Mouse (Mus musculus) ovary, postnatal 14 days (tissue): ENCODE measurements around the gene Brms1.
"Not testable (repeated sequence)": the region's sequence is repeated elsewhere in the genome, so short reads cannot be mapped to it uniquely, and the experiment has no call there.

ENCODE experiments used
- DNase-seq: peaks from one replicate; pipeline ENCODE4 v3.0.0; 2022; ENCODE audit warnings: low spot score

Gene Brms1

DNA sequence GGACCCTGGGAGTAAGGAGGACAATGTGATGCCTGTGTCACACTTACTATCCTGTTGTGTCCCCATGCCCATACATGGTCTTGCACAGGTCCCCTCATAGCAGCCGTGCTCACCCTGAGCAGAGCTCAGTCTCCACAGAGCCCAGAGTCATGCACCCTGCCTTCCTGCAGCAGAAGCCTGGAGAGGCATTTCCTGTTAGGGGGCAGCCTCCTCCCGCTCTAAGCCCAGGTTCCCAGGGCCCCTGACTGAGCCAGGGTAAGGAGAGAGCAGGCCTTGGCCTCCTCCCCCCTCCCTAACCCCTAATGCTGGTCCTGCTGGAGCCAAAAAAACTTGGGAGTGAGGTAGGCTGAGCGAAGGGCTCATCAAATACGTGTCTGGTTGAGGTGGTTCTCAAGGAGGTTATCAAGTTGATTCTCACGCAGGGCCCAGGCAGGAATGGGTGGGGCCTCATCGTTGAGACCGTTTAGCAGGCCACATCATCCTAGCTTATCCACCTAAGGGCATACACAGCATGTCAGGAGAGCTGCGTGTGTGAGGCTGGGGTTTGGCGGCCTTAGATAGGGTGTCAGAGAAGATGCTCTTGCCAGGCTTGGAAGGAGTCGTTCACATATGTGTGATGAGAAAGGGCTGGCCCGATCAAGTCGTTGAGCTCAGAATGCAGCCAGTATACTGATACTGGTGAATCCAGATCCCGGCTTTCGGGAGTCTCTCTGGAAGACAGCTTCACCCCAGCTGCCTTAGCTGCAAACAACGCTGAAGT is 26.1 kb downstream of the Brms1 start:
- no peak for DNase-seq

DNA sequence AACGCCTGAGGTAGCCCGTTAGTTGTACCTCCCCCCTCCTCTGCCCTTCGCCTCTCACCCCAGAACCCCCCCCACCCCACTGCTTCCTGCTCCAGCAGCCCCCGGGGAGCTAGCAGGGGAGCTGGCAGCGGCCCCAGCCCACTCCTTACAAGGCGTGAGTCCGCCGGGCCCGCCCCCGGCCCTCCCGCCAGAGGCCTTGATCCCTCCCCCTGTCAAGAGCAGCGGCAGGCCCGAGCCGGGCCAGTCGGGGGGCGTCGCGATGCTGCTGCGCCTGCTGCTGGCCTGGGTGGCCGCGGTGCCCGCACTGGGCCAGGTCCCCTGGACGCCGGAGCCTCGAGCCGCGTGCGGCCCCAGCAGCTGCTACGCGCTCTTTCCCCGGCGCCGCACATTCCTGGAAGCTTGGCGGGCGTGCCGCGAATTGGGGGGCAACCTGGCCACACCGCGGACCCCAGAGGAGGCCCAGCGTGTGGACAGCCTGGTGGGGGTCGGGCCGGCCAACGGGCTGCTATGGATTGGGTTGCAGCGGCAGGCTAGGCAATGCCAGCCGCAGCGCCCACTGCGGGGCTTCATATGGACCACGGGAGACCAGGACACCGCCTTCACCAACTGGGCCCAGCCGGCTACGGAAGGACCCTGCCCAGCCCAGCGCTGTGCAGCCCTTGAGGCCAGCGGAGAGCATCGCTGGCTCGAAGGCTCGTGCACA is 26.9 kb downstream of the Brms1 start, which contains the start of gene Cd248:
Cd248 (plus strand) TSS at position 212 of the 703 bp plus-strand sequence.
- peak; percentile 69 for DNase-seq

DNA sequence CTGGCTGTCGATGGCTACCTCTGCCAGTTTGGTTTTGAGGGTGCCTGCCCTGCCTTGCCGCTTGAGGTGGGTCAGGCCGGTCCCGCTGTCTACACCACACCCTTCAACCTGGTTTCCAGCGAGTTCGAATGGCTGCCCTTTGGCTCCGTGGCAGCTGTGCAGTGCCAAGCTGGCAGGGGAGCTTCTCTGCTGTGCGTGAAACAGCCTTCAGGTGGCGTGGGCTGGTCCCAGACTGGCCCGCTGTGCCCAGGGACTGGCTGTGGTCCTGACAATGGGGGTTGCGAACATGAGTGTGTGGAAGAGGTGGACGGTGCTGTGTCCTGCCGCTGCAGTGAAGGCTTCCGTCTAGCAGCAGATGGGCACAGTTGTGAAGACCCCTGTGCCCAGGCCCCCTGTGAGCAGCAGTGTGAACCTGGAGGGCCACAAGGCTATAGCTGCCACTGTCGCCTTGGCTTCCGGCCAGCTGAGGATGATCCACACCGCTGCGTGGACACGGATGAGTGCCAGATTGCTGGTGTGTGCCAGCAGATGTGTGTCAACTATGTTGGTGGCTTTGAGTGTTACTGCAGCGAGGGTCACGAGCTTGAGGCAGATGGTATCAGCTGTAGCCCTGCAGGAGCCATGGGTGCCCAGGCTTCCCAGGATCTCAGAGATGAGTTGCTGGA is 27.5 kb downstream of the Brms1 start:
- no peak for DNase-seq

DNA sequence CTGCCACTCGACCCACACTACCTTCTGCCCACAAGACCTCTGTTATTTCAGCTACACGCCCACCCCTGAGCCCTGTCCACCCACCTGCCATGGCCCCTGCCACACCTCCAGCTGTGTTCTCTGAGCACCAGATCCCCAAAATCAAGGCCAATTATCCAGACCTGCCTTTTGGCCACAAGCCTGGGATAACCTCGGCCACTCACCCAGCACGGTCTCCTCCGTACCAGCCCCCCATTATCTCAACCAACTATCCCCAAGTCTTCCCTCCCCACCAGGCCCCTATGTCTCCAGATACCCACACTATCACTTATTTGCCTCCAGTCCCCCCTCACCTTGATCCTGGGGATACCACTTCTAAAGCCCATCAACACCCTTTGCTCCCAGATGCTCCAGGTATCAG is 28.3 kb downstream of the Brms1 start:
- DNase-seq, result no peak

DNA sequence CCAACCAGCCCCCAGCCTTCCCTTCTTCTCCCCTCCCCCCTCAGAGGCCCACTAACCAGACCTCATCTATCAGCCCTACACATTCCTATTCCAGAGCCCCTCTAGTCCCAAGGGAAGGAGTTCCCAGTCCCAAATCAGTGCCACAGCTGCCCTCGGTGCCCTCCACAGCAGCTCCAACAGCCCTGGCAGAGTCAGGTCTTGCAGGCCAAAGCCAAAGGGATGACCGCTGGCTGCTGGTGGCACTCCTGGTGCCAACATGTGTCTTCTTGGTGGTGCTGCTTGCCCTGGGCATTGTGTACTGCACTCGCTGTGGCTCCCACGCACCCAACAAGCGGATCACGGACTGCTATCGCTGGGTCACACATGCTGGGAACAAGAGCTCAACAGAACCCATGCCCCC is 28.8 kb downstream of the Brms1 start:
- DNase-seq, result no peak

DNA sequence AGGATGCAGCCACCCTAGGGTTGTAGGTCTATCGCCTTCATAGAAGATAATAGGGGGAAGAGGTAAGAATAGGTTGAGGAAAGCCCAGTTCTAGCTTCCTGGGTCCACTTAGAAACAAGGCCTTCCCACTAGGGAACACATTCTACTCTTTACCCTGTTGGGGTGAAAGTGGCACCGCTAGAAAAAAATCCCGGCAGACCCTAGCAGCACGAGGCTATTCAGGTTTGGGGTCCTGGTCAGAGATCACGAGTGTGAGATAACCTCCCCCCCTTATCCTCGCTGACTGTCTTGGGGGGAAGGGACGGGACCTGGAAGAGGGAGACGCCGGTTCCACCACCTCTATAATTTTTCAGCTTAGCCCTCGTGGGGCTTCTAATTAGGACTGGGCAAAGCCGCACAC is 29.9 kb downstream of the Brms1 start:
- DNase-seq, result no peak

DNA sequence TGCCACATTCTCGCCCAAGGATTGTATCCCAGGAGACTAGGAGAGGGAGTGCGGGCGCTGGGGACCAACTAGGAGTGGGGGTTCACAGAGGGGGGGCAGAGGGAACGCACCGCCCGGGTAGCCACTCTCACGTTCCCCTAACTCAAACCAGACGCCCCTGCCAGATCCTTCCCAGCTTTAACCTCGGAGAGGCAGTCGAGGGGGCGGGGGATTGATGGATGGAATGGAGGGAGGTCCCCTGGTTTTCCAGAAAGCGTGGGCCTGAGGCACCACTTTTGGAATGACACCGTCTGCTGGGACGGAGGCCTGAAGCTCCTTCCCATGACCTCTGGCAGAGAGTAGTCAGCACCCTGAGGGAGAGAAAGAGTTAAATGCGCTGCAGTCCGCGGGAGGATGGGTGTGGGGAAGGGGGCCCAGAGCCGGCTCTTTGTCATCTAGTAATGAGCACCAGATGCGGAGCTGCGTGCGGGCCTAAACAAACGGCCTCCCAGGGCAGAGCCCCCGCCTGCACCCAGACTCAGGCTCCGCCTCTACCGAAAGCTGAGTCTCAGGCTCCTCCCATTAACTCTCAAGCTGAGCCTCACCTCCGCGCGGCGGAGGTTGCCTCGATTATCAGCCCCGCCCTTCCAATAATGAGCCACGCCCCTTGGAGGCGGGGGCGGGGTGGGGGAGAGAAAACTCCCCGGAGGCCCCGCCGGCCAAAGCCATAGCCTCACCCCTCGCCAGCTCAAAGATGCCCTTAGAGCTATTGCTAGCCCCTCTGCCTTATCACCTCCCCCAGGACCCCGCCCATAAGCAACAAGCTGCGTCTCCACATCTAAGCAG is 30.6 kb downstream of the Brms1 start:
- peak; percentile 78 for DNase-seq

DNA sequence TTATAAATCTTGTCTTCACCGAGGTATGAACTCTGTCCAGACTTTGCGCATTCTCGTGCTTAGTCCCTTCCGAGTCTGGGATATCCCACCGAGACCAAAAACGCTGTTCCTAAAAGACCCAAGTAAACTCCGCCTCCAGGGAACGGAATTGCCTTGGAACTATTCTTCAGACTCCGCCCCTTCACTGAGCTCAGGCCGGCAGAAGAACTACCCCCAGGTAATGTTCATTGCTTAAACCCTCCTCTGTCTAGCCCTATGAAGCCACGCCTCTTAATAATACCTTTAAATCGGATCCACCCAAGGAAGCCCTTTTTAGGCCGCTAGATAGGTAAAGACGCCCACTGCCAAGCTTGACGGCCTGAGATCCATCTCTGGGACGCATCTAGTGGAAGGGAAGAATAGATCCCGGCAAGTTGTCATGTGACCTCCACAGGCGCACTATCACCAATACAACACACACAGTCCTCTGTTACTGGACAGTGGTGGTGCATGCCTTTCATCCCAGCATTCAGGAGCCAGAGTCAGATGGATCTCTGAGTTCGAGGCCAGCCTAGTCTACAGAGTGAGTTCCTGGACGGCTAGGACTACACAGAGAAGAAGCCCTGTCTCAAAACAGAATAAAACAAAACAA is 31.4 kb downstream of the Brms1 start:
- DNase-seq, result no peak

DNA sequence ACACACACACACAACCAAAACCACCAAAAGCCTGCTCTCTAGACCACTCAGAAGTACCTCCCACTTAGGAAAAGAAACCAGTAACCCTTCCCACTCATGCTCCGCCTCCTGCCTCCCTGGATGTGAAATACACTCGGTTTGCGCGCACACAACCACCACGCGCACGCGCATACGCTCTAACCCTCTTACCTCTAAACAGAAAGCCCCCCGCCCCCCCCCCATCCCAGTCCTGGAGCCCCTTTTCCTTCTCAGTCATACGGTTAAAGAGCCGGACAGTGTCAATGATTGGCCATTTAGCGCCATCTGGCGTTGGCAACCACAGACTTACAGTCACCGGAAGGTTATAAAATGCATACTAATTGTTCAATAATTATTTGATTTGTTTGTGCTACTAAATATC is 31.9 kb downstream of the Brms1 start:
- peak; percentile 45 for DNase-seq

DNA sequence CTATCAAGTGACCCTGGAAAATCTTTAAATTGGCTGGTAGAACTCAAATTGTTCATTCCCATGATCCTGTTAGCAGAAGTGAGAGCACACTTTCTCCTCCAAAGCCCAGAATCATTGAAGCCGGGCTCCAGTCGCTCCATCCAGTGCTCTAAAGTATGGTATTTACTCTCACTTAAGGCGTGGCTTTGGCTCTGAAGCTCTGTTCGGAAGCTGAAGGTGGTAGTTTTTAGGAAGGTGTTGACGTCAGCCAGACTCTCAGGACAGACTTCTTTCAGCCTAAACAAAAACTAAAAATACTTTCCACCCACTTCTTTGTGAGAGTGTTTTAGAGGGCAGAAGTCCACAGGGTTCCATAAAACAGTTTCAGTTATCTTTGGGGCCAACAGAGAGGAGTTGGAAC is 32.4 kb downstream of the Brms1 start:
- no peak for DNase-seq

DNA sequence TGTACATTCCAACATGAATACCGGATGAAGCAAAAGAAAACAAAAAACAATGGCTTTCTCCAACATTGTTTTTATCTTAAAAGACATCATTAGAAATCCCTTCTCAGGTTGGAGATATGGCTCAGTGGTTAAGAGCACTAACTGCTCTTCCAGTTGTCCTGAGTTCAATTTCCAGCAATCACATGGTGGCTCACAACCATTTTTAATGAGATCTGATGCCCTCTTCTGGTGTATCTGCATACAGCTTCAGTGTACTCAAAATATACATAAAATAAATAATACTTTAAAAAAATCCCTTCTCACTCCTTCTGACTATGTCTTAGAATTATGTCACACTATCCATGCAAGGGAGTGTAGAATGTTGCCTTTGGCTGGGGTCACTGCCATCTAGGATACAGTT is 38.1 kb downstream of the Brms1 start:
- no peak for DNase-seq

DNA sequence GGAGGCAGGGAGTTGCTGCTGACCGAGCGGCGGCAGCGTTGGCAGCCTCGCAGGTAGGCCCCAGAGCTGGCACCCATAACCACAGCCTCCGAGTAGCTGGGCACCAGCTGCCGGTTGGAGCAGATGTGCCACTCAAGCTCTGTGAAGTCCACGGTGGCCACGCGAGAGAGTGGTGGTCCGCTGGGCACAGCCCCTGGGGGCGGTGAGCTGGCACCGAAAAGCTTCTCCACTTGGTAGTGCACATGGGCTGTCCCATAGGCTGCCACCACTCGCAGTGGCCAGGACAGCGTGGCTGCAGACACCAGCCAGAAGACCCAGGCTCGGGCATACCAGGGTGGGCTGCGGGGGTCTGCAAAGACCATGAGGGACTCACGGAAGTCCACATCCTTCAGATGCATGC is 40.9 kb downstream of the Brms1 start:
- DNase-seq, result no peak

DNA sequence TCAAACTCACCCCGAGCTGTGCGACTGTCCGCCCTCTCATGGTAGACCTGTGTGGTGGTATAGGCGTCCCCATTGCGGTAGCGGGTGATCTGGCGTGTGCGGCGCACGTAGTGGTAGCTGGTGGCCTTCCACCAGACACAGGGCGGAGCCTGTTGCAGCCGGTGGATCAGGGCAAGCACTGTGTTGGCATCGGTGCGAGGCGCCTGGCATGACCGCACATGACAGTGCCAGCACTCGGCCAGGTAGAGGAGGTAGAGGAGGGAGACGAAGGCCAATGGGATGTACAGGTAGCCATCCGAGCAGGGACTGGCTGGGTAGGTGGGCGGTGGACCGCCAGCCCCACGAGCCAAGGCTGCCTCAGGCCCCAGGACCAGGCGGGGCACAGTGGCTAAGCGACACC is 41.4 kb downstream of the Brms1 start:
- DNase-seq, result no peak

DNA sequence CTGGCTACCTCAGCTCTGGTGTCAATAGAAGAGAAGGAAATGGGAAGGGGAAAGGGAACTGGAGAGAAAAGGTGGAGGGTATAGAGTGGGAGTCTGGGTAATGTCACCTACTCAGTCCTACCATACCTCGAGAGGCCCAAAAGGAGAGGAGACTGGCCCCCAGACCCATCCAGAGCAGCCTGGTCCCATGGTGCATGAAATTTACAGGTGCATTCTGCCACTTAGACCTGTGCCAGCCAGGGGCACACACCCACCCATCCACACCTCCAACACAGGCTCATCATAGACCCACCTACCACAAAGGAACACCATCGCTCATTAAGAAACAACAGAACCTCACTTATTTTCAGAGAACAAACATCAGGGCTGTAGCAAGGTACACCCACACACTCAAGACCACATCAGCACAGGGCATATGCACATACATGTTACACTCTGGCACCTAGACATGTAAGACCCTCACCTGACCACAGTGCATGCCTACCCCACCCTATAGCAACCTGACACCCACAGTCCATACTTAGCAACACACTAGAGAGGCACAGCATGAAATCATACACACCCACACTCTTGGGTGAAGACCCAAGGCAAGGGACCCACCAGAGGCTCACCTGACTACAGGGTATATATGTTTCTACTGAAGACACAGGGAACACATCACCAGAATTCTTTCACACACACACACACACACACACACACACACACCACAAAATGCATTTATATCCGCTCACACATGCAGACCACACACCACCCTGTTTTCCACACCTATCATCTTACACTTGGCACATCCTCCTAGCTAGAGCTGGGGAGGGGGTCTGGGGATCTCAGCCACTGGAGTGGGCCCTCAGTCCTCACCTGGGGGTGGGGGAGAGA is 43.0 kb downstream of the Brms1 start:
- no peak for DNase-seq

DNA sequence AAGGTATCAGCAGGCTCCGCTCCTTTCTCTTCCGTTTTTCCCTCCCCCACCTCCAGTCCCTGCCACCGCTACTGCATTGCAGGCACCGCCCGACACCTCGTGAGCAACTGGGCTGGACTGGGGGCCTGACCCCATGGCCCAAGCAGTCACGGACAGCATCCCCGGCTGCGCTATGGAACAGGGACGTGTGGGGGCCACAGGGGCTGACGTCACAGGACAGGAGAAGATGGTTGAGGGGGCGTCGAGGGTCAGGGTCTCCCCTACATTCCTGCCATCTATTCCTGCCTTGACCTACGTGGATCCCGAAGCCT is 43.6 kb downstream of the Brms1 start:
- no peak for DNase-seq

DNA sequence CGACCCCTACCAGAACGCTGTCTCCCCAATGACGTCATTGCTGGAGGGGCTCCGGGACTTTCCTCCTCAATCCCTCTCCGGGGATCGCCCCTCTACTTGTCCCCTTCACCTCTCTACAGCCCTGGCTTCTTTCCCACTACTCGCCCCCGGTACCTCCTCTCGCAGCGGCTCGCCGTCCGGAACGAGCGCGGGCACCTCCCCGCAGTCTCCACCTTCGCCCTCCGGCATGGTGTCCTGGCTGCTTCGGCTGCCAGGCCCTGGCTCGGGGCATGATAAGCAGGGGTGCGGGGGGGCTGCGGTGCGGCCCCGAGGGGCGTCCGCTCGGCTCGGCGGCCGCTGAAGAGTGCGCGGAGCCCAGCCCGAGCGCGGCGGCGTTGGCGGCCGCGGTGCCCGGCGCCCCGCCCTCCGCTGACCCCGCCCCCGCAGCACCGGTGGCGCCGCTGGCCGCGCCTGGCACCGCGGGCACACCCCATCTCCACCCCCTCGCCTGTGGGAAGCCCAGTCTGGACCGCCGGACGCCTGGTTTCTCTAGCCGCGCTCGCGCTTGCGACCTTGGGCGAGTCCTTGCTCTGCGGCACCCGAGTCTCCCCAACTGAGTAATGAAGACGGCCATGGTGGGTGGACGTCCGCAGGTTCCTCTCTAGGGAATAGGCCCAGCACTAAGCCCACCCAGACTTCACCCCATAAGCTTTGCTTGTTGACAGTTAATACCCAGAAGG is 44.1 kb downstream of the Brms1 start, which contains the start of gene Tmem151a:
Tmem151a (minus strand) TSS at position 387 of the 719 bp plus-strand sequence.
- no peak for DNase-seq

DNA sequence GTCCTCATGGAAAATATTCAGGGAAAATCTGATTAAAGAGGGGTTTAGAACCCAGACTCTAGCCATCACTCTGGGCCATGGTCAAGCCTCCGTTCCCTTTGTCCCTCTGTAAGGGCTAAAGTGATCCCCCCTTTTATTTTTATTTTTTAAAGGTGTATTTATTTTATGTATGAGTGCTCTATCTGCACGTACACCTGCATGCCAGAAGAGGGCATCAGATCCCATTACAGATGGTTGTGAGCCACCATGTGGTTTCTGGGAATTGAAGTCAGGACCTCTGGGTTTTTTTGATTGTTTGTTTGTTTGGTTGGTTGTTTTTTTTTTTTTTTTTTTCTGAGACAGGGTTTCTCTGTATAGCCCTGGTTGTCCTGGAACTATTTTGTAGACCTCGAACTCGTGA is 45.4 kb downstream of the Brms1 start:
- DNase-seq, result not testable (repeated sequence)

DNA sequence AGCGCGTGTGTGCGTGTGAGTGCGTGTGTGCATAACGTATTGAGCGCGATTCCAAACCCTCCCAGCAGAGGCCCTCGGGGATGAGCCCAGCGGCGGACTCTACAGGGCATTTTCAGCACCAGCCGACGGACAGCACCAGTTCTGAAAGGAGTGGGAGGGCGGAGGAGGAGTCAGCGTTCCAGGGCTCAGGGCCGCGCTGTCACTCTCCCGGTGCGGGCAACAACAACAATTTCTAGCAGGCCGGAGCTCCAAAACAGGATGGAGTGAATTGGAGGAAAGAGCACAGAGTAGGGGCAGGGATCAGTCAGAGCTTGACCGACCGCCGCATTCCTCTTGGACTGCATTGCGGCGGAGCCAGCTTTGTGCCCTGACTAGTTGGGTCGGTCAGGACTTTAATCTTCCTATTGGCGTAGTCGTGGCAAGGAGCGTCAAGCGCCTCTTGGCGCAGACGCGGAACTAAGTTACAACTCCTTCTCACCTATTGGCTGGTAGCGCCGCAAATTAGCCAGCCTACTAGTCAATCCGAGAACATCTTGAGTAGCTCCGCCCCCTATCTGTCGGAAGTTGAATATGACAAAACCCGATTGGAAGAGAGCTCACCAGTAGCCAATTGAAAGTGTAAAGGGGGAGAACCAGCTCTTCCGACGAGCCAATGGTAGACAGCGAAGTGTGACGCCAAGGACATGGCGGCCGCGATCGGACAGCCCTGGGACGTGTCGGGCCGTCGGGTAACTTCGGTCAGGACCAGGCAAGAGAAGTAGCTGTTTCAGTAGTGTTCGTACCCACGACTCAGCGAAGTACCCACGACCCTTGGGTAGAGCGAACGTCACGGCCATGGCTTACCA is 47.0 kb downstream of the Brms1 start, which contains the start of gene Yif1a:
Yif1a (plus strand) TSS at position 655 of the 845 bp plus-strand sequence.
- DNase-seq, result peak; percentile 93

DNA sequence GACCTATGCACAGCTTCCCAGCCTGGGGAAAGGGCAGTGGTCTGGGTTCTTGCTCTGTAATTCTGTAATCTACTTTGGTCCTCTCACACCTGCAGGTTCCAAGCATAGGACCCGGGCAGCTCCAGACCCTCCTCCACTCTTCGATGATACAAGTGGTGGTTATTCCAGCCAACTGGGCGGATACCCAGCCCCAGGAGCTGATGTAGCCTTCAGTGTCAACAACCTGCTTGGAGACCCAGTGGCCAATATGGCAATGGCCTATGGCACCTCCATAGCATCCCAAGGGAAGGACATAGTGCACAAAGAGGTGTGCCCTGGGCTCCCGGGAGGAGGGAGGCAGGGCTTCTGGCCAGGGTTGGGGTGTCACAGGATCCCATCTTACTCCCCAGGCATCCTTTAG is 48.2 kb downstream of the Brms1 start:
- DNase-seq, result no peak
